Mouse (Mus musculus): ENCODE measurements around the gene Gm16181.

GRCm38 (mm10) chr17:35219601-35220041 lies 1.0 kb upstream of the Gm16181 start:
- TF ChIP-seq CTCF (IDR thresholded peaks at IDR 0.05; ENCODE audit: borderline replicate concordance, extremely low read depth, insufficient read depth, insufficient read length) (no peak), POLR2A (IDR thresholded peaks at IDR 0.05; ENCODE audit: borderline replicate concordance, extremely low read depth, insufficient read depth, insufficient read length, poor library complexity, severe bottlenecking) (no peak)

All from brain, embryonic 14.5 days (tissue).